Mouse (Mus musculus) thymus, adult 2 months (tissue): ENCODE results near the gene Klhl42. TPM values are rescaled to one million over a fixed set of nuclear protein-coding genes. Genes with fewer than 3 reads are reported as not detected.

Experiments
- DNase-seq: peaks from one replicate; pipeline ENCODE4 v3.0.0; 2021
- H3K27ac ChIP-seq: fragments of 200-500 bp; 2 replicates; pipeline ENCODE4 v1.5.1; 2012; ENCODE audit warnings: low read length, control low read depth; ENCODE audit not compliant: control insufficient read depth, insufficient read depth
- H3K27me3 ChIP-seq: fragments of 200-500 bp; 2 replicates; pipeline ENCODE4 v1.6.1; 2012; ENCODE audit warnings: mild to moderate bottlenecking, low read length, moderate library complexity, mixed read lengths; ENCODE audit not compliant: control insufficient read depth, insufficient read depth
- H3K36me3 ChIP-seq: fragments of 200-500 bp; 2 replicates; pipeline ENCODE4 v1.6.1; 2012; ENCODE audit warnings: mild to moderate bottlenecking, low read length, moderate library complexity; ENCODE audit not compliant: control insufficient read depth, insufficient read depth
- H3K4me1 ChIP-seq: fragments of 200-500 bp; replicated peaks from 2 replicates; pipeline ENCODE4 v1.6.1; 2012; ENCODE audit warnings: low read length; ENCODE audit not compliant: control insufficient read depth, insufficient read depth
- H3K4me3 ChIP-seq: fragments of 200-500 bp; 2 replicates; pipeline ENCODE4 v1.5.1; 2012; ENCODE audit warnings: mild to moderate bottlenecking, low read length, control low read depth, moderate library complexity; ENCODE audit not compliant: control insufficient read depth, insufficient read depth
- CTCF ChIP-seq: fragments of 200-500 bp; IDR thresholded peaks from 2 replicates; pipeline ENCODE4 v1.5.1; 2012; ENCODE audit warnings: mild to moderate bottlenecking, control low read depth, low read length, moderate library complexity, borderline replicate concordance; ENCODE audit not compliant: control insufficient read depth, poor library complexity, insufficient read depth; ENCODE audit errors: extremely low read depth
- POLR2A ChIP-seq: fragments of 200-500 bp; IDR thresholded peaks from 2 replicates; pipeline ENCODE4 v1.6.1; 2012; ENCODE audit warnings: mild to moderate bottlenecking, low read length, control low read depth, moderate library complexity; ENCODE audit not compliant: control insufficient read depth, poor library complexity, insufficient read depth; ENCODE audit errors: extremely low read depth
- WGBS: fragments of 180-500 bp; shearing (Covaris S2); methylation state at CpG from one replicate; pipeline ENCODE4 v1.1.7; 2018; 5-methylcytosine and 5-hydroxymethylcytosine counted together
- polyA plus RNA-seq: library from polyadenylated mRNA; depleted of rRNA; stranded (reverse); fragments of >200 nt; gene quantifications from 2 replicates; pipeline ENCODE4 v1.2.3, GENCODE M21; 2012

The Klhl42 gene
- polyA plus RNA-seq, 1 experiment = 27.2 TPM

DNA sequence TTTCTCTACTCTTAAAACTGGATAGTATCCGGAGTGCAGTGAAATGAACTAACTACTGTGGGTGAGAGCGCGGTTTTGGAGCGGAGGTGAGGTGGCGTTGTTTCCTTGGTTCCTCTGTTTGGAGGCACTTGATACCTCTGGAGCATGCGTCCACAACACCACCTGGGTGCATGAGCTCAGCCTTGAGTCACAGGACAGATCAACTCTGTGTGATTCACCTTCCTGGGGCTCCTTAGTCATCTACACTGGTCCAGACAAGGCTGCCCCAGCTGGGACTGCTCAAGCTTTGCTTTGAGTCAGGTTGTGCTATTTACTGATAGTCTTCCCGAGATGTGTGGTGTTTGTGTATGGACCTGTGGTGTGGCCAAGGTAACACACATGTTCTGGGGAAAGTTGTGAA lies 26.6 kb downstream of the Klhl42 start:
- 95% methylated on average over 7 of the region's 7 CpGs for WGBS
- DNase-seq = no peak
- H3K27ac ChIP-seq = no peak overlapping the region
- TF ChIP-seq POLR2A (no peak), CTCF (no peak)
- H3K4me3 ChIP-seq = no peak overlapping the region
- no peaks in the 10 kb centered on the region for H3K4me1 ChIP-seq
- no peaks in the 10 kb centered on the region for H3K36me3 ChIP-seq
- H3K27me3 ChIP-seq = no peaks in the 10 kb centered on the region

- 93% methylated on average over 3 of the region's 3 CpGs for WGBS
- no peak for DNase-seq
- H3K4me3 ChIP-seq = no peak overlapping the region
Measured at GRCm38 (mm10) chr6:147118190-147118589, 27.0 kb downstream of the Klhl42 start.

DNA sequence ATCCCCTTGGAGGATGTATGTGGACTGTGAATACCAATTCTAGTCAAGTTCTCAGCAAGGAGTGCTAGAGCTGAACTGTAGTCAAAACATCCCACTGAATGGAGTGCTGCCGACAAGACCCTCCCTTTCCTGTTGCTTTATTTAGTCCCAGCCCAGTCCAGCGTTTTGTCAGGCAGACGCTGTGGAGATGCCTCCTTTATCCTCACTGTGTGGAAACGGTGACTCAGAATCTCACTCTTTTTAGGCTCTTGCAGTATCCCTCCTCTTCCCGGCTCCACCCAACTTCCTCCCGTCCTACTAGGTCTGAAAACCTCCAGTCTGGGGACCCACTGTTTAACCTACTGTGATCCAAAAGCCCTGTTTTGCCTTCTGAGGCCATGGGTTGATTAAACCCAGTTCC lies 30.1 kb downstream of the Klhl42 start:
- no peak overlapping the region for H3K4me3 ChIP-seq
- WGBS = 26% methylated on average over 6 of the region's 6 CpGs
- no peak for DNase-seq
- no peaks in the 10 kb centered on the region for H3K4me1 ChIP-seq
- no peaks in the 10 kb centered on the region for H3K36me3 ChIP-seq
- no peak overlapping the region for H3K27ac ChIP-seq
- TF ChIP-seq POLR2A = no peak
- H3K27me3 ChIP-seq = no peaks in the 10 kb centered on the region

More at GRCm38 (mm10) chr6:147118190-147118589, 27.0 kb downstream of the Klhl42 start:
- Histone ChIP-seq H3K27ac (no peak overlapping the region), H3K27me3 (no peaks in the 10 kb centered on the region), H3K36me3 (no peaks in the 10 kb centered on the region), H3K4me1 (no peaks in the 10 kb centered on the region)
- no peak for TF ChIP-seq POLR2A

DNA sequence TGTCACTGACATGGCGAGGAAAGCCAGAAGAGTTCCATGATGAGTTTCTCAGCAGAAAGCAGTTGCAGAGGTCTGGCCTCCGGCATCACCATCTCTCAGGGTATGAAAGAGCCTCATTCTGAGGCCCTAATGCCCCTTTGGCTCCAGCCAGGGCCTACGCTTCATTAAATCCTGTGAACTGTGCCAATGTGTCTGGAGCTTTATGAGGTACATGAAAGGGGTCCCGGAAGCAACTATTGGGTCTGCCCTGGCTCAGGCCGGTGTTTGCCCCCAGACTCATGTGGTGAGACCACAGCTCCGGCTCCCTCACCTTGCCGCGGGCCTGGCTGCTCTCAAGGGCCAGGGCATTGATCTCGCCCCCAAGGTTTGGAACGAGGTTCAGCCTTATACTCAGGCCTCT lies 36.1 kb downstream of the Klhl42 start:
- no peaks in the 10 kb centered on the region for H3K36me3 ChIP-seq
- H3K4me3 ChIP-seq = no peak overlapping the region
- 95% methylated on average over 10 of the region's 10 CpGs for WGBS
- H3K27ac ChIP-seq = no peak overlapping the region
- H3K4me1 ChIP-seq = no peaks in the 10 kb centered on the region
- TF ChIP-seq POLR2A = no peak
- no peak for TF ChIP-seq CTCF
- DNase-seq = no peak
- no peaks in the 10 kb centered on the region for H3K27me3 ChIP-seq

DNA sequence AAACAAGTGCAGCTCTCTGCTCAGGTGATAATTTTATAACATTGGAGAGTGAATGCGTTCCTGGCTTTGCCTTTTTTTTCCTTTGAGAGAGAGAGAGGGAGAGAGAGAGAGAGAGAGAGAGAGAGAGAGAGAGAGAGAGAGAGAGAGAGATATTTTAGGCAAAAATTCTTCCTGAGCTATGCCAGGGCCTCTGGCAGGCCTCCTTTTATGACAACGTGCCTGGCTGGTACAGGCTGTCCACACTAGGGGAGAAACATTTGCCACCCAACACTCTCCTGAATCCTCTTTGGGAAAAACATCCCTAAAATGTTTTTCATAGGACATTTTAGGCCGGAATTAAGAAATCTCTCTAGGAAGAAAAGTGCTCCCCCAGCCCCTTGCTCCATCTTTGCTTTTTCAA lies 47.1 kb downstream of the Klhl42 start:
- H3K4me3 ChIP-seq = no peak overlapping the region
- H3K27me3 ChIP-seq = no peaks in the 10 kb centered on the region
- no peaks in the 10 kb centered on the region for H3K4me1 ChIP-seq
- no peak for TF ChIP-seq CTCF
- no peaks in the 10 kb centered on the region for H3K36me3 ChIP-seq
- WGBS = 92% methylated on average over 3 of the region's 3 CpGs
- no peak for DNase-seq
- no peak overlapping the region for H3K27ac ChIP-seq

DNA sequence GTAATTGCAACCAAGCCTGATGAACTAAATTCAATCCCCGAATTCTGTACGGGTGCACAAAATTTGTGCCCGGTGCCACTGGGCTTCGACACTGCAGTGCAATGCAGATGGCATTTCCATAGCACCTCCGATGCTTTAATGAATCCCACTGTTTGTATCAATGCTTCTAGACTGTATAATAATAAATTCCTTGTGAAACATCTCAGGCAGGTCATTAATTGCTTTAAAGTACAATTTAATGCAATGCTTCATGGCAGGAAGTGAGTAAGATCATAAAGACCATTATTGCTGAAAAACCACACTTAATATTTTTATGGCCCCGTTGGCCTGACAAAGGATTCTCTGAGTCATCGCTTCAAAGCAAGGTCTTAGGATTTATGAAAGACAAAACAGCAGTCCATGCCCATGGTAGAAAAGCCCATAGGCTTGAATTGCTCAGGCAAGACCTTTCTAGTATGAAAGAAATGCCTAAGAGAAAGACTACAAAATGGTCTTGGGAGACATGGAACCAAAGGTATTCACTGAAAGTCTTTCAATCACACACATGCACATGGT lies 49.5 kb downstream of the Klhl42 start:
- no peak for DNase-seq
- H3K36me3 ChIP-seq = no peaks in the 10 kb centered on the region
- no peak overlapping the region for H3K27ac ChIP-seq
- H3K4me3 ChIP-seq = no peak overlapping the region
- no peaks in the 10 kb centered on the region for H3K4me1 ChIP-seq
- no peak for TF ChIP-seq POLR2A
- TF ChIP-seq CTCF = no peak
- WGBS = 94% methylated on average over 7 of the region's 7 CpGs
- no peaks in the 10 kb centered on the region for H3K27me3 ChIP-seq

GRCm38 (mm10) chr6:147144664-147145063 lies 53.5 kb downstream of the Klhl42 start:
- Histone ChIP-seq H3K4me3 (no peak overlapping the region), H3K36me3 (no peaks in the 10 kb centered on the region), H3K27me3 (no peaks in the 10 kb centered on the region), H3K27ac (no peak overlapping the region), H3K4me1 (no peaks in the 10 kb centered on the region)
- DNase-seq = no peak
- WGBS = 97% methylated on average over 5 of the region's 5 CpGs
- TF ChIP-seq CTCF (no peak), POLR2A (no peak)

DNA sequence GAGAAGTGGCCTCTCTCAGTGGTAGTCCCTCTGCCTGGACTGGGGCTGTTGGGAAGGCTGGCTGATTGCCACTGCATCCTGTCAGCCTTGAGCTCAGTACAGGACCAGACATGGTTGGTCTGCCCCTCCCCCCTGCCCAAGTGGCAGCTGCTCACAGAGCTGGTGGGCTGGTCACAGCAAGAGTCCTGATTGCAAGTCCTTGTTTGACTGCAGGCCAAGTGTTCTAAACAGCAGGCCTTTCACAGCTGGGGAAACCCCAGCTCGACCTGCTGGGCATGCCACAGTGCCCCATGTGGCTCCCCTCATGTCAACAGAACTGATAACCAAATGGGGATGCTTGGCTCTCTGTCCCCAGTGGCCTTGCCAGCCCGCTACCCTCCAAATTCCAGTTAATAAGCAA lies 54.1 kb downstream of the Klhl42 start:
- Histone ChIP-seq H3K4me1 (no peaks in the 10 kb centered on the region), H3K36me3 (no peaks in the 10 kb centered on the region), H3K27me3 (no peaks in the 10 kb centered on the region), H3K4me3 (no peak overlapping the region), H3K27ac (no peak overlapping the region)
- 0 out of 2 replicates have a peak, but pooled peaks have one; percentile 15 for TF ChIP-seq CTCF
- TF ChIP-seq POLR2A = no peak
- no peak for DNase-seq
- WGBS = 52% methylated on average over 2 of the region's 2 CpGs
